Mouse (Mus musculus) CH12.LX (cell line): ENCODE data around the gene Unc93b1.

Experiments
- CTCF ChIP-seq, 2 experiments: IDR thresholded peaks in 1 of 2; conservative IDR thresholded peaks in 1 of 2; 2 replicates each; pipeline ENCODE4 v1.5.1; 2011 to 2012; ENCODE audit warnings: low read depth in 2 of 2, low read length in 2 of 2, improper control_type of control experiment in 1 of 2, inconsistent platforms in 1 of 2, mild to moderate bottlenecking in 1 of 2, moderate library complexity in 1 of 2
- E2F4 ChIP-seq: IDR thresholded peaks from 2 replicates; pipeline ENCODE4 v1.6.1; 2011; ENCODE audit warnings: low read depth, low read length, improper control_type of control experiment; ENCODE audit not compliant: insufficient replicate concordance
- ELF1 ChIP-seq: IDR thresholded peaks from 2 replicates; pipeline ENCODE4 v1.6.1; 2014; ENCODE audit warnings: low read depth, mild to moderate bottlenecking, inconsistent platforms, low read length, improper control_type of control experiment
- EP300 ChIP-seq: IDR thresholded peaks from 2 replicates; pipeline ENCODE4 v1.6.1; 2011; ENCODE audit warnings: low read length, improper control_type of control experiment
- ETS1 ChIP-seq: conservative IDR thresholded peaks from 2 replicates; pipeline ENCODE4 v1.6.1; 2012; ENCODE audit warnings: low read depth, mild to moderate bottlenecking, inconsistent platforms, low read length, improper control_type of control experiment, moderate library complexity
- MEF2A ChIP-seq: IDR thresholded peaks from 2 replicates; pipeline ENCODE4 v1.6.1; 2014; ENCODE audit warnings: low read depth, mild to moderate bottlenecking, inconsistent platforms, low read length, improper control_type of control experiment, borderline replicate concordance
- POLR2A ChIP-seq: IDR thresholded peaks from 2 replicates; pipeline ENCODE4 v1.6.1; 2011; ENCODE audit warnings: low read depth, mild to moderate bottlenecking, improper control_type of control experiment, low read length
- RAD21 ChIP-seq: IDR thresholded peaks from 2 replicates; pipeline ENCODE4 v1.6.1; 2011; ENCODE audit warnings: low read depth, mild to moderate bottlenecking, low read length, improper control_type of control experiment, moderate library complexity
- SIN3A ChIP-seq: IDR thresholded peaks from 2 replicates; pipeline ENCODE4 v1.6.1; 2012; ENCODE audit warnings: low read length, improper control_type of control experiment, inconsistent platforms

DNA sequence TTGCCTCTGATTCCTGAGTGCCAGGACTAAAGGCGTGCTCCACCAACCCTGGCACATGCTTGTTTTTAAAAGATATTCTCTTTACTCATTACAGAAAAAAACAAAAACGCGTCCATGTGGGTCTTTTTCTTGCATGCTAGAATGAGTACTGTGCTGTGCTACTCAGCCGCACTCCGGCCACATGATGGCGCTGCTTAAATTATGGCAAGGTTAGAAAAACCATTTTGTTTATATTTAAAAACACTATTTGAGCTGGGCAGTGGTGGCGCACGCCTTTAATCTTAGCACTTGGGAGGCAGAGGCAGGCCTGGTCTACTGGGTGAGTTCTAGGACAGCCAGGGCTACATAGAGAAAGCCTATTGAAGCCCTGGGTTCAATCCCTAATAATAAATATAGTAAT is 44.8 kb upstream of the Unc93b1 start:
- TF ChIP-seq RAD21 = peak; percentile 55
- peak; percentile 23 to 76; a peak in 3 of 4 replicates for TF ChIP-seq CTCF (conservative IDR thresholded peaks at IDR 0.05 in 1 of 2, IDR thresholded peaks at IDR 0.05 in 1 of 2; ENCODE audit: low read depth in 2 of 2, low read length in 2 of 2)
- TF ChIP-seq SIN3A = no peak
- TF ChIP-seq MEF2A = no peak
- TF ChIP-seq EP300 = no peak
- no peak for TF ChIP-seq E2F4
- TF ChIP-seq ELF1 = no peak
- TF ChIP-seq ETS1 = no peak
- TF ChIP-seq POLR2A = no peak
